Mouse (Mus musculus): ENCODE results near the gene Htr5b. TPM values are rescaled to one million over a fixed set of nuclear protein-coding genes. Genes with fewer than 3 reads are reported as not detected.

Gene Htr5b
- total RNA-seq, 2 experiments from 2014 or later: 2.5 to 3.4 TPM

Other genes starting within 250 kb of the Htr5b start
- 10 to 100 TPM; 41.6 to 43.7 TPM for gene Insig2, start 195.9 kb downstream of the Htr5b start, total RNA-seq (2021)
- 10 to 100 TPM; 22.8 to 23.1 TPM for gene Ccdc93, start 97.4 kb downstream of the Htr5b start, total RNA-seq (2021)
- gene Ddx18, start 39.5 kb upstream of the Htr5b start, total RNA-seq (2021): 10 to 100 TPM; 22.1 to 23.3 TPM

Data from left cerebral cortex, postnatal 10 days (tissue).